In the genomic region with DNA sequence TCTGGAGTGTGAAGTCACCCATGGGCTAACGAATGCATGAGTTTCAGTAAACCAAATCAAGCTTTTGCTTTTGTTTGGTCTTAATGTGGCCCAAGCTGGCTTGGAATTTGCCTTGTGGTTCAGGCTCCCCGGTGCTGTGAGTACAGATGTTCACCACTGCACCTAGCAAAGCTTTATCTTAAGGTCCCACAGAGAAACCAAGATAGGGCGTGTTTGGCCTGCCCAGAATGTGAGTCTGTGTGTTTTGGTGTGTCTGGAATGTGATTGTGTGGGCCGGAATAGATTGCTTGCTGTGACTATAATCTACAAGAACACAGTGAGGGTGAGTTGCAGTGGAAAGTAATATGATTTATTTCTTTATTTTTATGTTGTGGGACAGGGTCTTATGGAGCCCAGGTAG, we compare ENCODE assay signal across 24 mouse cellular contexts. TPM values are rescaled to one million over a fixed set of nuclear protein-coding genes. Genes with fewer than 3 reads are reported as not detected.
DNase-seq lines count a peak whose midpoint lies in the region; ATAC-seq and TF ChIP-seq lines count a peak whose summit lies in the region.
"Had no signal": no experiment of that assay in that cellular context is flagged by ENCODE, and none has a peak within 500 bp of the region (broad histone marks: within the 10 kb centered on the region; RNA-seq: fewer than 3 reads in every experiment).

No protein-coding gene starts in this region.

- no peak for TF ChIP-seq RAD21 in MEL (IDR thresholded peaks at IDR 0.05; ENCODE audit: low read depth, low read length)

- H3K4me1 ChIP-seq in liver, embryonic 13.5 days (replicated peaks): 0 out of 2 replicates have a peak, but pooled peaks cover 4% of the 10 kb centered on the region
- H3K4me1 ChIP-seq in liver, embryonic 12.5 days: 0 out of 2 replicates have a peak, but pooled peaks cover 9% of the 10 kb centered on the region
- peaks cover 0 to 8% of the 10 kb centered on the region in 2 experiments; a peak in 2 of 4 replicates for H3K4me1 ChIP-seq in MEL (ENCODE audit: control insufficient read depth in 1 of 2, insufficient read depth in 2 of 2, low read length in 2 of 2)
- H3K4me1 ChIP-seq in heart, embryonic 11.5 days (ENCODE audit: control insufficient read depth, insufficient read depth, low read length): no peaks in the 10 kb centered on the region
- H3K4me1 ChIP-seq: embryonic facial prominence, embryonic 15.5 days; hindbrain, embryonic 13.5 days; midbrain, embryonic 10.5 days; neural tube, embryonic 13.5 days had no signal

- no peak overlapping the region for H3K4me3 ChIP-seq in liver, embryonic 13.5 days (replicated peaks)
- H3K4me3 ChIP-seq in liver, embryonic 12.5 days: no peak overlapping the region
- H3K4me3 ChIP-seq in MEL (ENCODE audit: control insufficient read depth in 1 of 2, insufficient read depth in 1 of 2, low read depth in 2 of 2, low read length in 2 of 2): no peak overlapping the region
- no peak overlapping the region for H3K4me3 ChIP-seq in heart, embryonic 11.5 days (ENCODE audit: low read depth, low read length)
- H3K4me3 ChIP-seq: embryonic facial prominence, embryonic 15.5 days; gastrocnemius, adult 2 months; hindbrain, embryonic 13.5 days; midbrain, embryonic 10.5 days; myocyte; neural tube, embryonic 13.5 days had no signal

- no peak overlapping the region for H3K4me2 ChIP-seq in liver, embryonic 13.5 days
- no peak overlapping the region for H3K4me2 ChIP-seq in liver, embryonic 12.5 days
- no peak overlapping the region for H3K4me2 ChIP-seq in heart, embryonic 11.5 days
- H3K4me2 ChIP-seq: embryonic facial prominence, embryonic 15.5 days; hindbrain, embryonic 13.5 days; neural tube, embryonic 13.5 days had no signal

- H3K9ac ChIP-seq in liver, embryonic 13.5 days: no peak overlapping the region
- H3K9ac ChIP-seq in liver, embryonic 12.5 days: no peak overlapping the region
- no peak overlapping the region for H3K9ac ChIP-seq in MEL (ENCODE audit: control insufficient read depth, low read depth, low read length, poor library complexity, severe bottlenecking)
- H3K9ac ChIP-seq in heart, embryonic 11.5 days (ENCODE audit: low read depth, low read length): no peak overlapping the region
- H3K9ac ChIP-seq: embryonic facial prominence, embryonic 15.5 days; hindbrain, embryonic 13.5 days; neural tube, embryonic 13.5 days had no signal

- H3K27me3 ChIP-seq in liver, embryonic 13.5 days: no peaks in the 10 kb centered on the region
- H3K27me3 ChIP-seq in liver, embryonic 12.5 days (replicated peaks): no peaks in the 10 kb centered on the region
- H3K27me3 ChIP-seq in MEL (ENCODE audit: control insufficient read depth in 1 of 2, insufficient read depth in 2 of 2, low read length in 2 of 2): no peaks in the 10 kb centered on the region
- H3K27me3 ChIP-seq in heart, embryonic 11.5 days (ENCODE audit: control insufficient read depth, insufficient read depth, low read length): no peaks in the 10 kb centered on the region
- H3K27me3 ChIP-seq: embryonic facial prominence, embryonic 15.5 days; hindbrain, embryonic 13.5 days; neural tube, embryonic 13.5 days; Patski had no signal

- WGBS in liver, embryonic 13.5 days (ENCODE audit: insufficient replicate concordance): 35% methylated on average over 4 of the region's 4 CpGs
- WGBS in liver, embryonic 12.5 days (ENCODE audit: insufficient replicate concordance): 37% methylated on average over 4 of the region's 4 CpGs
- 74% methylated on average over 4 of the region's 4 CpGs for WGBS in heart, embryonic 11.5 days (ENCODE audit: insufficient replicate concordance)

- no peak overlapping the region for H3K27ac ChIP-seq in liver, embryonic 13.5 days
- H3K27ac ChIP-seq in liver, embryonic 12.5 days: no peak overlapping the region
- no peak overlapping the region for H3K27ac ChIP-seq in MEL (ENCODE audit: control insufficient read depth, low read depth, low read length)
- no peak overlapping the region for H3K27ac ChIP-seq in heart, embryonic 11.5 days (ENCODE audit: low read depth, low read length)
- H3K27ac ChIP-seq: embryonic facial prominence, embryonic 15.5 days; gastrocnemius, adult 2 months; hindbrain, embryonic 13.5 days; midbrain, embryonic 10.5 days; neural tube, embryonic 13.5 days had no signal

- peaks cover 33% of the 10 kb centered on the region for H3K36me3 ChIP-seq in liver, embryonic 13.5 days
- peaks cover 63% of the 10 kb centered on the region for H3K36me3 ChIP-seq in liver, embryonic 12.5 days
- peaks cover 3 to 22% of the 10 kb centered on the region in 2 experiments for H3K36me3 ChIP-seq in MEL (ENCODE audit: control insufficient read depth in 1 of 2, insufficient read depth in 2 of 2, low read length in 2 of 2)
- H3K36me3 ChIP-seq in heart, embryonic 11.5 days (ENCODE audit: control insufficient read depth, insufficient read depth, low read length): peaks cover 7% of the 10 kb centered on the region; the same call in 1 of the 2 replicates

- peak in 1 of 2 experiments; percentile 42; a peak in 2 of 4 replicates for TF ChIP-seq EP300 in MEL (IDR thresholded peaks at IDR 0.05; ENCODE audit: low read depth in 1 of 2, low read length in 2 of 2)

- TF ChIP-seq CTCF in MEL (IDR thresholded peaks at IDR 0.05 in 2 of 3, conservative IDR thresholded peaks at IDR 0.05 in 1 of 3; ENCODE audit: control insufficient read depth in 1 of 3, insufficient read depth in 1 of 3, low read depth in 2 of 3, low read length in 3 of 3, poor library complexity in 1 of 3, severe bottlenecking in 1 of 3): no peak

- peak; percentile 3 for DNase-seq in liver, embryonic 13.5 days
- peak; percentile 41 for DNase-seq in MEL (ENCODE audit: low read depth, low spot score)
- peak; percentile 22 for DNase-seq in c-Kit-positive CD71-positive TER-119-negative erythroid progenitor cells, embryonic 14.5 days (ENCODE audit: low read depth)
- no peak for DNase-seq in cerebellum, postnatal 36 days
- no peak for DNase-seq in adrenal gland, adult 8-10 months
- DNase-seq: adrenal gland, postnatal 10 days; cerebellum, adult 8-10 months; gastrocnemius, adult 2 months; kidney, adult 9 months; kidney, postnatal 14 days; thymus, adult 2 months; thymus, postnatal 4 days had no signal

- ATAC-seq in liver, embryonic 13.5 days (ENCODE audit: low read depth): peak; percentile 60; the same call in 1 of the 2 replicates
- no peak for ATAC-seq in liver, embryonic 12.5 days
- peak; percentile 95 for ATAC-seq in megakaryocyte progenitor cell, adult 5-6 weeks (replicated peaks; ENCODE audit: poor library complexity)
- no peak for ATAC-seq in heart, embryonic 11.5 days (replicated peaks; ENCODE audit: insufficient number of reproducible peaks, low FRiP score, low TSS enrichment)
- ATAC-seq: activated CD4-positive, CD25-positive, alpha-beta regulatory T cell, adult 4 months; forebrain, embryonic 14.5 days; midbrain, embryonic 16.5 days; Patski had no signal

- TF ChIP-seq POLR2A in MEL (IDR thresholded peaks at IDR 0.05; ENCODE audit: control insufficient read depth in 1 of 2, insufficient read depth in 1 of 2, low read depth in 1 of 2, low read length in 2 of 2, poor library complexity in 1 of 2): no peak

- no peaks in the 10 kb centered on the region for H3K9me3 ChIP-seq in liver, embryonic 13.5 days (replicated peaks)
- H3K9me3 ChIP-seq in liver, embryonic 12.5 days (replicated peaks): no peaks in the 10 kb centered on the region
- no peaks in the 10 kb centered on the region for H3K9me3 ChIP-seq in MEL (replicated peaks; ENCODE audit: insufficient read depth, low read length)
- H3K9me3 ChIP-seq in heart, embryonic 11.5 days (replicated peaks; ENCODE audit: control insufficient read depth, low read length): no peaks in the 10 kb centered on the region
- H3K9me3 ChIP-seq: embryonic facial prominence, embryonic 15.5 days; hindbrain, embryonic 13.5 days; midbrain, embryonic 10.5 days; neural tube, embryonic 13.5 days had no signal

- H3K79me2 ChIP-seq in MEL (ENCODE audit: control insufficient read depth, insufficient read depth, low read length, poor library complexity): no peaks in the 10 kb centered on the region

TF ChIP-seq in MEL, 35 proteins besides CTCF, POLR2A, EP300 and RAD21:
- TF ChIP-seq TAL1 (IDR thresholded peaks at IDR 0.05; ENCODE audit: low read length) (no peak), RCOR1 (IDR thresholded peaks at IDR 0.05; ENCODE audit: low read depth, low read length) (peak; percentile 65), BHLHE40 (IDR thresholded peaks at IDR 0.05; ENCODE audit: borderline replicate concordance, low read depth, low read length) (0 out of 2 replicates have a peak, but pooled peaks have one; percentile 9)

RNA-seq across cellular contexts. Expression of a gene that starts 40.6 kb away (rescaled TPM):
- 0.33 and 0.41 TPM in 2 replicates for polyA plus RNA-seq in liver, embryonic 13.5 days (2015; fragmentation: Nextera tagmentation; extraction: Ambion mirVana)
- 0.36 and 0.63 TPM in 2 replicates for polyA plus RNA-seq in liver, embryonic 12.5 days (2016; fragmentation: Nextera tagmentation; extraction: Ambion mirVana)
- total RNA-seq in MEL (2012; rRNA removed): 0.42 and 1.2 TPM in 2 replicates
- 1 to 10 TPM in 1 of 2 experiments, not detected in 1; 2.5 TPM for polyA plus RNA-seq in MEL (2012; ENCODE audit: insufficient read depth in 1 of 2, insufficient read length in 2 of 2, low read depth in 1 of 2, low replicate concordance in 2 of 2, missing spikeins in 1 of 2)
- total RNA-seq in megakaryocyte progenitor cell, adult 5-6 weeks (2015): 20.7 and 25.9 TPM in 2 replicates
- 8.1 and 8.9 TPM in 2 replicates for total RNA-seq in megakaryocyte progenitor cell, adult 5-6 weeks (2017)
- total RNA-seq in adrenal gland, adult 8-10 months (2022): 1 to 10 TPM; 6.9 to 9.1 (median 7.5) TPM
- polyA plus RNA-seq in heart, embryonic 11.5 days (2014; fragmentation: Nextera tagmentation; extraction: Ambion mirVana): 1.9 and 2.5 TPM in 2 replicates

Comparison
In these comparisons a context has a peak if more than half of its experiments do, and no peak if none do; other contexts are left out.
1. ATAC-seq: peak in liver, embryonic 13.5 days (single experiment) and megakaryocyte progenitor cell, adult 5-6 weeks (single experiment); none in liver, embryonic 12.5 days (single experiment) and heart, embryonic 11.5 days (single experiment).
2. DNase-seq: peak in liver, embryonic 13.5 days (single experiment), MEL (single experiment) and c-Kit-positive CD71-positive TER-119-negative erythroid progenitor cells, embryonic 14.5 days (single experiment); none in cerebellum, postnatal 36 days (0 of 2) and adrenal gland, adult 8-10 months (single experiment).